Comparison of ENCODE assay signal across 16 mouse cellular contexts in the genomic region with DNA sequence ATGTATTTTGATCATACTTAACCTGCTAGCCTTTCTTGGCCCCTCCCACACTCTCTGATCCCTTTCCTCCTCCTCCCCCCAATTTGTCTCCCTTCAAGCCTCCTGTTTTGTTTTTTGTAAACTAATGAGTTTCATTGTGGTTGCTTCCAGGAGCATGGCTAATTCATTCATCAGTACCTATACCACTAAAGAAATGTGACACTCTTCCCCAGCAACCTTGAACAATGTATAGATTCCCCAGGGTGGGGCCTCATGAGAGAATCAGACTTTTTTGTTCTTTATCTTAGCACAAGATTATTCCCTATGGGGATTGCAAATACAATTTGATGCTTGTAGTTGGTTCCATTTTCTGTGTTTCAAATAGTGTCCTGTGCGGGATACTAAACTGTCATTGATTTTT.
"Had no signal": no experiment of that assay in that cellular context is flagged by ENCODE, and none has a peak within 500 bp of the region (broad histone marks: within the 10 kb centered on the region; RNA-seq: fewer than 3 reads in every experiment).

No protein-coding gene starts in this region.

- H3K4me3 ChIP-seq: kidney, embryonic 15.5 days; left cerebral cortex, adult 2 months; liver, embryonic 13.5 days; midbrain, embryonic 12.5 days; midbrain, embryonic 15.5 days; stomach, embryonic 15.5 days had no signal

- H3K27me3 ChIP-seq: kidney, embryonic 15.5 days; liver, embryonic 13.5 days; midbrain, embryonic 12.5 days; midbrain, embryonic 15.5 days; stomach, embryonic 15.5 days had no signal

- ATAC-seq: midbrain, embryonic 15.5 days had no signal

- H3K9me3 ChIP-seq: kidney, embryonic 15.5 days; liver, embryonic 13.5 days; midbrain, embryonic 12.5 days; midbrain, embryonic 15.5 days; stomach, embryonic 15.5 days had no signal

- H3K9ac ChIP-seq: kidney, embryonic 15.5 days; liver, embryonic 13.5 days; midbrain, embryonic 12.5 days; midbrain, embryonic 15.5 days; stomach, embryonic 15.5 days had no signal

- H3K36me3 ChIP-seq: kidney, embryonic 15.5 days; liver, embryonic 13.5 days; midbrain, embryonic 12.5 days; midbrain, embryonic 15.5 days; stomach, embryonic 15.5 days had no signal

- H3K4me2 ChIP-seq: kidney, embryonic 15.5 days; liver, embryonic 13.5 days; midbrain, embryonic 12.5 days; midbrain, embryonic 15.5 days; stomach, embryonic 15.5 days had no signal

- H3K4me1 ChIP-seq: kidney, embryonic 15.5 days; liver, embryonic 13.5 days; midbrain, embryonic 15.5 days; stomach, embryonic 15.5 days had no signal

- DNase-seq: kidney, adult 8-10 months; kidney, postnatal 10 days; kidney, postnatal 36 days; layer of hippocampus, postnatal 36 days; liver, embryonic 13.5 days; lung, adult 2 months; lung, postnatal 14 days; right cerebral cortex, postnatal 25 days; spleen, adult 18-20 months; thymus, postnatal 25 days had no signal

- H3K27ac ChIP-seq: kidney, embryonic 15.5 days; left cerebral cortex, adult 2 months; liver, embryonic 13.5 days; macrophage; midbrain, embryonic 12.5 days; midbrain, embryonic 15.5 days; stomach, embryonic 15.5 days had no signal
